Mouse (Mus musculus) forebrain, embryonic 16.5 days (tissue): ENCODE data around the gene Rap1a. TPM values are rescaled to one million over a fixed set of nuclear protein-coding genes. Genes with fewer than 3 reads are reported as not detected.

ENCODE experiments used
- ATAC-seq: fragments of 200-750 bp; cut with Nextera tagmentation; 2 replicates; pipeline ENCODE4 v1.8.0; 2017; ENCODE audit warnings: mild to moderate bottlenecking, moderate library complexity
- H3K27ac ChIP-seq: fragments of 300-500 bp; sonication (generic); 2 replicates; pipeline ENCODE4 v1.5.1; 2014; ENCODE audit warnings: low read length, control low read depth
- H3K27me3 ChIP-seq: fragments of 300-500 bp; sonication (generic); replicated peaks from 2 replicates; pipeline ENCODE4 v1.6.1; 2014; ENCODE audit warnings: low read length; ENCODE audit not compliant: control insufficient read depth, insufficient read depth
- H3K36me3 ChIP-seq: fragments of 300-500 bp; sonication (generic); 2 replicates; pipeline ENCODE4 v1.6.1; 2014; ENCODE audit not compliant: control insufficient read depth, insufficient read depth
- H3K4me1 ChIP-seq: fragments of 300-500 bp; sonication (generic); replicated peaks from 2 replicates; pipeline ENCODE4 v1.6.1; 2014; ENCODE audit warnings: low read length; ENCODE audit not compliant: control insufficient read depth, insufficient read depth
- H3K4me2 ChIP-seq: fragments of 300-500 bp; sonication (generic); 2 replicates; pipeline ENCODE4 v1.6.1; 2014; ENCODE audit warnings: mild to moderate bottlenecking, low read length, control low read depth
- H3K4me3 ChIP-seq: fragments of 300-500 bp; sonication (generic); replicated peaks from 2 replicates; pipeline ENCODE4 v1.5.1; 2014; ENCODE audit warnings: mild to moderate bottlenecking, low read length, control low read depth
- H3K9ac ChIP-seq: fragments of 300-500 bp; sonication (generic); replicated peaks from 2 replicates; pipeline ENCODE4 v1.6.1; 2014; ENCODE audit warnings: low read depth, low read length, control low read depth
- H3K9me3 ChIP-seq: fragments of 300-500 bp; sonication (generic); 2 replicates; pipeline ENCODE4 v1.6.1; 2016; ENCODE audit warnings: low read length; ENCODE audit not compliant: control insufficient read depth
- WGBS: fragments of 180-500 bp; shearing (Covaris S2); extraction: QIAGEN DNeasy Blood & Tissue Kit; methylation state at CpG from one replicate; pipeline ENCODE4 v1.1.7; 2014; 5-methylcytosine and 5-hydroxymethylcytosine counted together
- polyA plus RNA-seq: library from polyadenylated mRNA; unstranded; fragments of >200 nt; fragmentation: Nextera tagmentation; extraction: Ambion mirVana; gene quantifications from 2 replicates; pipeline ENCODE4 v1.2.1, GENCODE M21; 2015

Rap1a gene
- polyA plus RNA-seq, 1 experiment from 2014 or later: 67.7 TPM

DNA sequence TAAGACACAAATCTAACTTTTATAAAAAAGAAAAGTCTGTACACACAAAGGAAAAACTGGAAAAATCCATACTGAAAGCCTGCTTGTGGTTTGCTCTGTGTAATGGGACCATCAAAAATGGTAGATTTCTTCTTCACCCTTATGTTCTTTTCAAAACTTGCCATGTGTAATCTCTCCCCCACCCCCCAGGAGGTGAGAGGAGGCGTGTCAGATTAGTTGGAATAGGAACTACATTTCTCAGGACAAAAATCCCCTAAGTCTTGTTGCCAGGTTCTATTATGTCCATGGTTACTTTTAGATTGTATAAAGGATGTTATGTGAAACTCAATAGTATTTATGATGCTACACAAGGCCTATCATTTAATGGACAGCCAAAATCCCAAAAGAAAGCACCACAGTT lies 6.8 kb downstream of the Rap1a start:
- no peak overlapping the region for H3K27ac ChIP-seq
- WGBS: 63% methylated on average over 1 of the region's 1 CpGs

DNA sequence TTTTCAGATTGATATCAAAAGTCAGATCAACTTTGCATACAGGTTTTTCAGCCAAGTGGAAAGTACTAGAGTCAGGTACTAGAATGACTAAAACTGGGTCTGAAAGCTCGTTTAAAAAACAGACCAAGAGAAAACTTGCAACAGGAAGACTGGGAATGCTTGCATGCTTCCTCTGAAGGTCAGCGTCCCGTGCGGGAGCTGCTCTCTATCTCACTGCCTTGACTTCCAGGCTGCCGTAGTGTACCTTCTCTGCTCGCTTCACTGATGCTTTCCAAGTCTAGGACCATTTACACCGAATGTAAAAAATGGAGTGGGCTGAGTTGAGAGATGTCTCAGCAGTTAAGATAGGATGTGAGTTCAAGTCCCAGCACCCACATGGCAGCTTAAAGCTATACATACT lies 8.8 kb downstream of the Rap1a start:
- Histone ChIP-seq H3K9ac (no peak overlapping the region), H3K4me1 (no peaks in the 10 kb centered on the region), H3K4me3 (no peak overlapping the region), H3K27ac (no peak overlapping the region), H3K9me3 (no peaks in the 10 kb centered on the region), H3K27me3 (no peaks in the 10 kb centered on the region), H3K4me2 (no peak overlapping the region), H3K36me3 (no peaks in the 10 kb centered on the region)
- WGBS: 93% methylated on average over 7 of the region's 7 CpGs
- ATAC-seq: no peak

More for the DNA sequence above, 6.8 kb downstream of the Rap1a start:
- no peaks in the 10 kb centered on the region for H3K27me3 ChIP-seq
- ATAC-seq: no peak
- H3K9me3 ChIP-seq: no peaks in the 10 kb centered on the region
- H3K4me1 ChIP-seq: peaks cover 9% of the 10 kb centered on the region
- H3K36me3 ChIP-seq: no peaks in the 10 kb centered on the region
- H3K4me3 ChIP-seq: no peak overlapping the region
- no peak overlapping the region for H3K9ac ChIP-seq
- H3K4me2 ChIP-seq: no peak overlapping the region

DNA sequence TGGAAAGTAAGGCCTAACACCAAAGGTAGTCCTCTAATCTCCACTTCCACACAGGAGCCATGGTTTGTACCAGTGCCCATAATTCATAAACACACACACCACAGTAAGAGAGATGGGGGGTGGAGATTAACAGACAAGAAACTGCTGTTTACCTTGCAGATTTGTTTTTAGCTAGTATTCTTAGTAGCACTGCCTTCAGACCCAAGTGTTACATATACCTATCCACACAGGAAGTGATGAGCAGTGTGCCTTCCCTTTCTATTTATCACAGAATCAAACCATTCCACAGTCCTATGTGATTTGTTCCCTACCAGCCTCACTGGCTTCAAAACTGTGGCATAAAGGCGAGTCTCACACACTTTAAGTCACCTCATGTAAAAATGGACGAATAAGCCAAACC lies 10.0 kb downstream of the Rap1a start:
- H3K4me2 ChIP-seq: no peak overlapping the region

DNA sequence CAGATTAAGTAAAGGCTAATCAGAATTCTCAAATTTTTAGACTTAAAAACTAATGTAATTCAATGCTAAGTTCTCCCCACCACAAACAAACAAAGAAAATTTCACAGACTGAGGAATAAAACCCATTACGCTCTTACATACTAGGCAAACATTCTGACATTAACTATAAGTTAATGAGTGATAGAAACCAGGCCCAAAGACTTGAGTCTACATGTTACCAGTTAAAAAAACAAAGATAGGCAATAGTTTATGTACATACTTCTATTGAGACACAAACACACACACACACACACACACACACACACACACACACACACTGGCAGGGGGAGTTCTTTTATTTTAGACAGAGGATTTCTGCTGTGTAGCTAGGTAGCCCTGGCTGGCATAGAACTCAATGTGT lies 10.8 kb downstream of the Rap1a start:
- no peak overlapping the region for H3K4me3 ChIP-seq
- H3K4me1 ChIP-seq: no peaks in the 10 kb centered on the region
- 100% methylated on average over 1 of the region's 1 CpGs for WGBS
- H3K9ac ChIP-seq: no peak overlapping the region
- no peaks in the 10 kb centered on the region for H3K36me3 ChIP-seq
- H3K27ac ChIP-seq: no peak overlapping the region
- H3K4me2 ChIP-seq: no peak overlapping the region
- no peaks in the 10 kb centered on the region for H3K27me3 ChIP-seq
- H3K9me3 ChIP-seq: no peaks in the 10 kb centered on the region
- no peak for ATAC-seq

More for the DNA sequence above, 10.0 kb downstream of the Rap1a start:
- no peaks in the 10 kb centered on the region for H3K4me1 ChIP-seq
- H3K9ac ChIP-seq: no peak overlapping the region
- no peaks in the 10 kb centered on the region for H3K27me3 ChIP-seq
- no peaks in the 10 kb centered on the region for H3K36me3 ChIP-seq
- H3K27ac ChIP-seq: no peak overlapping the region
- WGBS: 92% methylated on average over 2 of the region's 2 CpGs
- H3K9me3 ChIP-seq: no peaks in the 10 kb centered on the region
- no peak overlapping the region for H3K4me3 ChIP-seq
- ATAC-seq: no peak

DNA sequence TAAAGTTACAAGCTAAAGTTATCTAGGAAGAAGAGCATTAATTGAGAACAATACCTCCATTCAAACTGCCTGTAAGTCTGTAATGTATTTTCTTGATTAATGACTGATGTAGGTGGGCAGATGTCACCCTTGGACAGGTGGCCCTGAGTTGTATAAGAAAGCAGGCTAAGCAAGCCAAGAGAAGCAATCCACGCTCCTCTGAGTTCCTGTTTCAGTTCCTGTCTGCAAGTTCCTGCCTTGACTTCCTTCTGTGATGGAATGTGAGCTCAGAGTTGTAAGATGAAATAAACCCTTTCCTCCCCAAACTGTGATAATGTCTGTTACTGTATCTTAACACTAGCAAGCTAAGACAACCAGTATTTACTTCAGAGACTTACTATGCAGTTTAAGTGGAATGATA lies 11.4 kb downstream of the Rap1a start:
- no peak for ATAC-seq
- Histone ChIP-seq H3K4me1 (no peaks in the 10 kb centered on the region), H3K4me3 (no peak overlapping the region)

DNA sequence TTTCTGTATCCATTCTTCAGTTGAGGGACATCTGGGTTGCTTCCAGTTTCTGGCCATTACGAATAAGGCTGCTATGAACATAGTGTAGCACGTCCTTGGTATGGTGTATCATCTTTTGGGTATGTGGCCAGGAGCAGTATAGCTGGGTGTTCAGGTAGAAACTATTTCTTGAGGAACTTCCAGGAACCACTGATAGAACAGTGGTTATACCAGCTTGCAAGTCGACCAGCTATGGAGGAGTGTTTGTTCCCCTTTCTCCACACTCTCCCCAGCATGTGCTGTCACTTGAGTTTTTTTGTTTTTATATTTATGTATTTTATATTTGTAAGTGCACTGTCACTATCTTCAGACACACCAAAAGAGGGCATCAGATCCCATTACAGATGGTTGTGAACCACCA lies 13.8 kb downstream of the Rap1a start:
- H3K27me3 ChIP-seq: no peaks in the 10 kb centered on the region
- H3K36me3 ChIP-seq: no peaks in the 10 kb centered on the region
- H3K4me3 ChIP-seq: no peak overlapping the region
- no peak overlapping the region for H3K27ac ChIP-seq
- no peak overlapping the region for H3K9ac ChIP-seq
- H3K9me3 ChIP-seq: no peaks in the 10 kb centered on the region
- H3K4me1 ChIP-seq: no peaks in the 10 kb centered on the region
- H3K4me2 ChIP-seq: no peak overlapping the region
- ATAC-seq: no peak
- 95% methylated on average over 3 of the region's 3 CpGs for WGBS

More for the DNA sequence above, 11.4 kb downstream of the Rap1a start:
- no peak overlapping the region for H3K9ac ChIP-seq
- WGBS: 91% methylated on average over 1 of the region's 1 CpGs
- H3K4me2 ChIP-seq: no peak overlapping the region
- no peak overlapping the region for H3K27ac ChIP-seq
- no peaks in the 10 kb centered on the region for H3K36me3 ChIP-seq
- H3K27me3 ChIP-seq: no peaks in the 10 kb centered on the region
- H3K9me3 ChIP-seq: no peaks in the 10 kb centered on the region

DNA sequence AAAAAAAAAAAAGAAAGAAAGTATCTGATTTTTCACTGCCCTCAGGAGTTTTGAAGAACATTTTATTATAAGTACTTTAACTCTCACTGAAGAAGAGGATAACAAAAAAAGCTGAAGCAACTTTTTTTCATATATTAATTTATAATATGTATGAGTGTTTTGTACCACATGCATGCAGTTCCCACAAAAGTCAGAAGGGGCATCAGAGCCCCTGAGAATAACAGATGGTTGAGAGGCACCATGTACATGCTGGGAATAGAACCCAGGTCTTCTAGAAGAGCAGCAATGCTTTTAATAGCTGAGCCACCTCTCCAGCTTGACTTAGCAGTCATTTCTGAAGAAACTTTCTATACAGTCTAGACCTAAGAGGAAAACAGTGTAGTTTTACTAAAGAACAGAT lies 15.3 kb downstream of the Rap1a start:
- Histone ChIP-seq H3K9ac (no peak overlapping the region), H3K27ac (no peak overlapping the region), H3K27me3 (no peaks in the 10 kb centered on the region), H3K36me3 (no peaks in the 10 kb centered on the region), H3K4me2 (no peak overlapping the region), H3K4me1 (no peaks in the 10 kb centered on the region), H3K9me3 (no peaks in the 10 kb centered on the region), H3K4me3 (no peak overlapping the region)
- no peak for ATAC-seq

DNA sequence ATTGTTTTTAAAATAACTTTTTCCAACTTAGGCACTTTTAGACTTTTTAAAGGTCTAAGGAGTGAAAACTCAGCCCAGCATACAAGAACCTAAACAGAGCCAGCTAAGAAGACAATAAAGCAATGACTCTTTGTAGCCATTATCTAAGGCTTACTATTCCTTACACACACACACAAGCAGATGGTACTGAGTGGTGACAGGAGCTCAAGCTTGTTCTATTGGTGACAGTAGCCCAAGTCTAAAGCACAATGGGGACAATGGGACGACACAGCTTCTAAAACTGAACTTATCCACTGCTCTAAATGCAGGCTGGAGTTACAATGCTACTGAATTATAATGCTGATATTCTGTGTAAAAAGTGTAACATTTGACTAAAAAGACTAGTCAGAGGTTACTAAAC lies 17.3 kb downstream of the Rap1a start:
- no peaks in the 10 kb centered on the region for H3K4me1 ChIP-seq
- H3K9ac ChIP-seq: no peak overlapping the region
- no peak overlapping the region for H3K27ac ChIP-seq
- no peak for ATAC-seq
- no peak overlapping the region for H3K4me3 ChIP-seq
- no peaks in the 10 kb centered on the region for H3K36me3 ChIP-seq
- 39% methylated on average over 1 of the region's 1 CpGs for WGBS
- H3K9me3 ChIP-seq: no peaks in the 10 kb centered on the region
- no peak overlapping the region for H3K4me2 ChIP-seq
- no peaks in the 10 kb centered on the region for H3K27me3 ChIP-seq

DNA sequence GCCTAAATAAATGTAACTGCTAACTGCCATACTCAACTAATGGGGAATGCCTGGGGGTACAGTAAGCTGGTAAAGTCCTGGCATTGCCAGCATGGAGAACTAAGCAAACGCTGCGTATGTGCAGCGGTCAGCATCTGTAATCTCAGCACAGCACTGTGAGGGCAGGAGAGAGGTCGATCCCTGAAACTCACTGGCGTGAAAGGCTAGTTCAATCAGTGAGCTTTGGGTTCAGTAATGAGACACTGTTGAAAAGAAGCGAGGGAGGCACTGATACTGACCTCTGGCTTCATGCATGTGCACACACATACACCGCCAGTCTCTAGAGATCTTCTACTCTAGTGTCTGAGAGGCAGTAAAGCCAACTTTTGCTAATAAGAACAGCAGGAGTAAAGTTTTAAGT lies 18.7 kb downstream of the Rap1a start:
- no peak overlapping the region for H3K4me3 ChIP-seq
- no peak overlapping the region for H3K9ac ChIP-seq
- ATAC-seq: no peak
- H3K27ac ChIP-seq: no peak overlapping the region
- no peaks in the 10 kb centered on the region for H3K36me3 ChIP-seq
- H3K4me1 ChIP-seq: no peaks in the 10 kb centered on the region
- no peaks in the 10 kb centered on the region for H3K27me3 ChIP-seq
- no peaks in the 10 kb centered on the region for H3K9me3 ChIP-seq
- no peak overlapping the region for H3K4me2 ChIP-seq
- 66% methylated on average over 7 of the region's 7 CpGs for WGBS

DNA sequence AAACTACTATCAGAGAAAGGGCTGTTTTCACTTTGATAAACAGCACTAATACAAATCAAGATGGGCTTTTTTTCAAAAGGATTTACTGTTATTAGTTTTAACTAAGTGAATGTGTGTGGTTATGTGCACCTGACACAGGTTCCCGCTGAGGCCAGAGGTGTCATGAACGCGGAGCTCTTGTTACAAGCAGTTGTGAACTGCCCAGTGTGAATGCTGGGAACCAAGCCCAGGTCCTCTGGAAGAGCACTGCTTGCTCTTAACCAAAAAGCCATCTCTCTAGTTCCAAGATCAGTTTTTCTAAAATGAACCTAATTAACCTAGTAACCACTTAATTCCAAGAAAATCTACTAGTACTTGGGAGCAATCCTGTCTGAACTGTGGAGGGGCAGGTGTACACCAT lies 23.1 kb downstream of the Rap1a start:
- Histone ChIP-seq H3K4me1 (no peaks in the 10 kb centered on the region), H3K27ac (no peak overlapping the region), H3K27me3 (no peaks in the 10 kb centered on the region), H3K9me3 (no peaks in the 10 kb centered on the region), H3K36me3 (no peaks in the 10 kb centered on the region), H3K9ac (no peak overlapping the region), H3K4me2 (no peak overlapping the region), H3K4me3 (no peak overlapping the region)
- ATAC-seq: no peak
- WGBS: 100% methylated on average over 3 of the region's 3 CpGs
